Mouse (Mus musculus) yolk sac, embryonic 10.5 days (tissue): Measurements from ENCODE around the gene Gm2696.
"Not testable (repeated sequence)": the region's sequence is repeated elsewhere in the genome, so short reads cannot be mapped to it uniquely, and the experiment has no call there.

ENCODE experiments used
- DNase-seq: peaks from one replicate; pipeline ENCODE4 v3.0.0-alpha.2; 2017; ENCODE audit warnings: low spot score

The Gm2696 gene

DNA sequence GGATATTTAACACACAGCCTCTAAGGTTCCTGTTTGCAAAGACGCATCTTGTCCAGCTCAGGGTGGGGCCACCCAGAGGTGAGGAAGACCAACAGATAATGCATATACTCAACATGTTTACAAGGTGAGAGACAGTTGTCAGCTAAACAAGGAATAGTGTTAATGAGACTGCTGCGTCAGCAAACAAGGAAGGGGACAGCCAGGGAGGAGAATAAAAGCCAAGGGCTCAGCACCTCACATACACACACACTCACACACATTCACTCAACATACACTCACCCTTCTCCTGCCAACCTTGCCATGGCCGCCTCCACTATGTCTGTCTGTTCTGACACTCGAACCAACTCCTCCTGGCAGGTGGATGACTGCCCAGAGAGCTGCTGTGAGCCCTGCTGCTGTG is at the start of gene Gm2696:
Gene Gm2696 (plus strand): TSS at position 301 of the 400 bp plus-strand sequence.
- DNase-seq = no peak

DNA sequence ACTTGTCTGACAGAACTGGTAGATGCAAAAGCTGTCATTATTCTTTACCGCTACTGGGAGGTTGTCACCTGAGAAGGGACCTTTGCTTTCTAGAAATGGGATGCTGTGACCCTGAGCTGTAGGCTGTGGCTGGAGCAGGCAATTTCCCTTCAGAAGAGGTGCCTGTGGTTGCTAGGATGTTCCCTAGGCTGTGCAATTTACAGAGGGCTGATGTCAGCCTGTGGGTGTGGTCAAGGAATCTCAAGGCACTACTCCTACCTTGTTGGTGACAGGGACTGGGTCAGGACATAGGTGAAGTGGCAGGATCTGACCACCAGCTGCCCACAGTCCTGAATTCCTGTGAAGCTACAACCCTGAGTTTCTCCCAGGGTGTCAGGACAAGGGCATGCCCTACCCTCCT is 44.8 kb upstream of the Gm2696 start:
- no peak for DNase-seq

DNA sequence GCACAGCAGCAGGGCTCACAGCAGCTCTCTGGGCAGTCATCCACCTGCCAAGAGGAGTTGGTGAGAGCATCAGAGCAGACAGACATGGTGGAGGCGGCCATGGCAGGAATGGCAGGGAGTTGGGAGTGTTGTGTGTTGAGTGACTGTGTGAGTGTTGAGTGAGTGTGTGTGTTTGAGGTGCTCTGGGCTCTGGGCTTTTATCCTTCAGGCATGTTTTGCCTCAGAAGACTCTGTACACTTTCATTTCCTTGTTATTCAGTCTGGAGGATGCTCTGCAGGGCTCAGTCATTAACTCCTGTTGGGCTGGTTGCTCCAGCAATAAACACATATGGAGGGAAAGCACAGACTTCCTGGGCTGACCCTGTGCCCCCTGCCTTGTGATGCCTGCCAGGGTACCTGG is 43.3 kb upstream of the Gm2696 start, which contains the start of gene Gm3238:
Gene Gm3238 (minus strand): TSS at position 101 of the 400 bp plus-strand sequence.
- DNase-seq = not testable (repeated sequence)

DNA sequence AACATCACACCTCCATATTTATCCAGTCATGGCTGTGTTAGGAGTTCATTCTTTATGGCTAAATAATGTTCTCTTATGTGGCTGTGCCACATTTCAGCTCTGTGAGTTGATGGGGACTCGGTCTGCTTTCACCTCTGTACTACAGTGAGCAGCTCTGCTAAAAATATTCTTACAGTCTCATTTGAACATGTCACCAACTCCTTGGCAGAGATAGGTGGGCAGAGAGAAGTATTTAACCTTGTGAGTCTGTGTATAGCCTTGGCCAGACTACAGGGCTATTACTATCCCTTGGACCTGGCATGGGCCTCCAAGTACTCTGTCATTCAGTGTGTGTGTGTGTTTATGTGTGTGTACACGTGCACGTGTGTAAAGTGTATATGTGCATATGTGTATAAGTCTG is 42.3 kb upstream of the Gm2696 start:
- not testable (repeated sequence) for DNase-seq

DNA sequence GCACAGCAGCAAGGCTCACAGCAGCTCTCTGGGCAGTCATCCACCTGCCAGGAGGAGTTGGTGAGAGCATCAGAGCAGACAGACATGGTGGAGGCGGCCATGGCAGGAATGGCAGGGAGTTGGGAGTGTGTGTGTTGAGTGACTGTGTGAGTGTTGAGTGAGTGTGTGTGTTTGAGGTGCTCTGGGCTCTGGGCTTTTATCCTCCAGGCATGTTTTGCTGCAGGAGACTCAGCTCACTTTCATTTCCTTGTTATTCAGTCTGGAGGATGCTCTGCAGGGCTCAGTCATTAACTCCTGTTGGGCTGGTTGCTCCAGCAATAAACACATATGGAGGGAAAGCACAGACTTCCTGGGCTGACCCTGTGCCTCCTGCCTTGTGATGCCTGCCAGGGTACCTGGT is 37.6 kb upstream of the Gm2696 start, which contains the start of gene Gm7138:
Gene Gm7138 (minus strand): TSS at position 101 of the 400 bp plus-strand sequence.
- DNase-seq = not testable (repeated sequence)

DNA sequence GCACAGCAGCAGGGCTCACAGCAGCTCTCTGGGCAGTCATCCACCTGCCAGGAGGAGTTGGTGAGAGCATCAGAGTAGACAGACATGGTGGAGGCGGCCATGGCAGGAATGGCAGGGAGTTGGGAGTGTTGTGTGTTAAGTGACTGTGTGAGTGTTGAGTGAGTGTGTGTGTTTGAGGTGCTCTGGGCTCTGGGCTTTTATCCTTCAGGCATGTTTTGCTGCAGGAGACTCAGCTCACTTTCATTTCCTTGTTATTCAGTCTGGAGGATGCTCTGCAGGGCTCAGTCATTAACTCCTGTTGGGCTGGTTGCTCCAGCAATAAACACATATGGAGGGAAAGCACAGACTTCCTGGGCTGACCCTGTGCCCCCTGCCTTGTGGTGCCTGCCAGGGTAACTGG is 32.0 kb upstream of the Gm2696 start, which contains the start of gene Gm3250:
Gene Gm3250 (minus strand): TSS at position 101 of the 400 bp plus-strand sequence.
- DNase-seq = not testable (repeated sequence)

DNA sequence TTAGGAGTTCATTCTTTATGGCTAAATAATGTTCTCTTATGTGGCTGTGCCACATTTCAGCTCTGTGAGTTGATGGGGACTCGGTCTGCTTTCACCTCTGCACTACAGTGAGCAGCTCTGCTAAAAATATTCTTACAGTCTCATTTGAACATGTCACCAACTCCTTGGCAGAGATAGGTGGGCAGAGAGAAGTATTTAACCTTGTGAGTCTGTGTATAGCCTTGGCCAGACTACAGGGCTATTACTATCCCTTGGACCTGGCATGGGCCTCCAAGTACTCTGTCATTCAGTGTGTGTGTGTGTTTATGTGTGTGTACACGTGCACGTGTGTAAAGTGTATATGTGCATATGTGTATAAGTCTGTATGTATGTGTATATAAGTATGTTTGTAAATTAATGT is 31.1 kb upstream of the Gm2696 start:
- DNase-seq = not testable (repeated sequence)

DNA sequence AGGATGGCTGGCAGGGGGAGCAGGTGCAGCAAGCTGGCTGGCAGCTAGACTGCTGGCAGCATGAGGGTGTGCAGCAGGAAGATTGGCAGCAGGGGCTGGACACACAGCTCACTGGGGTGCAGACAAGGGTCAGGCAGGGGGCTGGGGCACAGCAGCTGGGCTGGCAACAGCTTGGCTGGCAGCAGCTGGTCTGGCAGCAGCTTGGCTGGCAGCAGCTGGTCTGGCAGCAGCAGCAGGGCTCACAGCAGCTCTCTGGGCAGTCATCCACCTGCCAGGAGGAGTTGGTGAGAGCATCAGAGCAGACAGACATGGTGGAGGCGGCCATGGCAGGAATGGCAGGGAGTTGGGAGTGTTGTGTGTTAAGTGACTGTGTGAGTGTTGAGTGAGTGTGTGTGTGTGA is 26.6 kb upstream of the Gm2696 start, which contains the start of gene Gm7137:
Gene Gm7137 (minus strand): TSS at position 325 of the 400 bp plus-strand sequence.
- not testable (repeated sequence) for DNase-seq

DNA sequence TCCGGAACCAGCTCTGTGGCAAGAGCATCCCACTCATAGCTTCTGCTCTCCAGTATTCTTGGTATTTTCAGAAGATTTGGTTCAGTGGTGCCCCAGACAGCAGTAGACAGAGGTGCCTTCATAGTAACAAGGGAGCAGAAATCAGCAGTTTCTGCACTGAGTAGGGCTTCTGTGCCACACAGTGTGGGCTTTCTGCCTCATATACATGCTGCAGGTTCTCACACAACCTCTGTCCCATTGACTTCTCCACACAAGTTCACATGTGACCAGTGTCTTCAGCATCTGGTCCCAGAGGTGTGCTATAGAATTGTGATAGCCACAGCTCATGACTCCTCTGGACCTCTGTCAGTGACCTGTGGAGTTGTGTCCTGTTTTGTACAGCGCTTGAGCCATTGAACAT is 25.9 kb upstream of the Gm2696 start:
- no peak for DNase-seq

DNA sequence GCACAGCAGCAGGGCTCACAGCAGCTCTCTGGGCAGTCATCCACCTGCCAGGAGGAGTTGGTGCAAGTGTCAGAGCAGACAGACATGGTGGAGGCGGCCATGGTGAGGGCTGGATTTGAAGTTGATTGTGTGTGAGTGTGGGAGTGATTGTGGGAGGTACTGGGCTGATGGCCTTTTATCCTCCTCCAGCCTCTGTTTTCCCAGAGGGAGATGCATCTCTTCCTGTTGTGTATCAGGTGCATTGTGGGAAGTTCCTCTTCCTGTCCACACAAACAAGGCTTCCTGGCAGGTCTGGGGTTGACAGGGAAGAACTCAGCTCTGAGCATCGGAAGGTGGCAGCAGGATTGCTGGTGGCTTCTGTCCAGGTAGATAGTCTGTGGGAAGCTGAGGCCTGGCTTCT is 19.5 kb upstream of the Gm2696 start, which contains the start of gene Gm9639:
Gene Gm9639 (minus strand): TSS at position 101 of the 400 bp plus-strand sequence.
- no peak for DNase-seq

DNA sequence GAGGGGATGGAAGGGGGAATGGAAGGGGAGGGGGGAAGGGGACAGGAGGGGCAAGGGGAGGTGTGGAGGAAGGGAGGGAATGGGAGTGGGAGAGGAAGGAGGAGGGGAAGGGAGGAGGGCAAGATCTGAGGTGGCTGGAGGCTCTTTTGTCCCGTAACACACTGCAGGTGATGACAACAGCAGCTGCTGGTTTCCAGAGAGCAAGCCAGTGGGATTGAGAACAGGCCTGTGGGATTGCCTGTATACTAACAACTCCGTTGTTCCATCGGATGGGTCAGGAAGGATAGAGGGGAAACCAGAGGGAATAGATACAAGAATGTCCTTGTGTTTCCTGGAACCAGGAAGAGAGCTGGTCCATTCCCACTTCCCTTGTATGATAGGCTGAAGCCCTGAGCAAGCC is 16.8 kb upstream of the Gm2696 start:
- no peak for DNase-seq

DNA sequence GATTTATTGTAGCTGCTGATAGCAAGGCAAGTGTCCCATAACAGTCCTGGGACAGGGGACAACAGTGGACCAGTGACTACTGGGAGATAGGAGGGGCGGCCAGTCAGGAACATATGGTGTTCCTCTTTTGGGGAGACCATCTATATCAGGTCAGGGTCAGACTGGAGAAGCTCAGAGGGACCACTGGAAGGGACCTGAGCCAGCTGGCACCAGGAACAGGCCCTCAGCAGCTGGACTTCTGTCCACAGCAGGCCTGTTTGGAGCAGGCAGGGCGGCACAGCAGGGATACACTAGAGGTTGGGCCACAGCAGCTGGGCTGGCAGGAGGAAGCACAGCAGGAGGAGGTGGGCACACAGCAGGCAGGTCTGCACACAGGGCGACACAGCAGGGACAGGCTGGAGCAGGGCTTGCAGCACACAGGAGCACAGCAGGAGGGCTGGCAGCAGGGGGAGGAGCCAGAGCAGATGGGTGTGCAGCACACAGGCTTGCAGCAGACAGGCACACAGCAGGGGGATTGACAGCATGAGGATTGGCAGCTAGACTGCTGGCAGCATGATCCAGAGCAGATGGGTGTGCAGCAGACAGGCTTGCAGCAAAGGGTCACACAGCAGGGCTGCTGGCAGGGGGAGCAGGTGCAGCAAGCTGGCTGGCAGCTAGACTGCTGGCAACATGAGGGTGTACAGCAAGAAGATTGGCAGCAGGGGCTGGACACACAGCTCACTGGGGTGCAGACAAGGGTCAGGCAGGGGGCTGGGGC is 16.1 kb upstream of the Gm2696 start:
- DNase-seq = not testable (repeated sequence)

DNA sequence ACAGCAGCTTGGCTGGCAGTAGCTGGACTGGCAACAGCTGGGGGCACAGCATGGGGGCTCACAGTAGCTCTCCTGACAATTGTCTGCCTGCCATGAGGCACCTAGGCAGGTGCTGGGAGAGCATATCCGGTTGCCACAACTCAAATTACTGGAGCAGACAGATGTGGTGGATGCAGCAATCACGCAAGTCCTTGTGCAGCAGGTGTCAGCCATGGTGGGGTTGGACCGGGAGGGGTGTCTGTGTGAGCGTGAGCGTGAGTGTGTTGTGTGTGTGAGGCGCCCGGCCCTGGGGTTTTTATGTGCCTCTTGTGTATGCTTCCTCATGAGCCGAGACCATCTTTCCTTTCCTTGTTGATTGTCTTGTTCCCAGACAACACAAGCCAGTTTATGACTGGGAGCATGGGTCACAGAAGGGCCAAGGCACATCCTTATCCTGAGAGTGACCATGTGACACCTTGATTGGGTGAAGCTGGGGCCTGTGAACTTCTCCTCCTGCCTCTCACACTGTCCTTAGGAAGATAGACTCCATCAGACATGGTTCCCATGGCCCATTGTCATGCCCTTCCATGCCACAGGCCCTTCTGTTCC is 15.5 kb upstream of the Gm2696 start, which contains the start of gene Gm19668:
Gene Gm19668 (minus strand): TSS at position 213 of the 588 bp plus-strand sequence.
- no peak for DNase-seq

DNA sequence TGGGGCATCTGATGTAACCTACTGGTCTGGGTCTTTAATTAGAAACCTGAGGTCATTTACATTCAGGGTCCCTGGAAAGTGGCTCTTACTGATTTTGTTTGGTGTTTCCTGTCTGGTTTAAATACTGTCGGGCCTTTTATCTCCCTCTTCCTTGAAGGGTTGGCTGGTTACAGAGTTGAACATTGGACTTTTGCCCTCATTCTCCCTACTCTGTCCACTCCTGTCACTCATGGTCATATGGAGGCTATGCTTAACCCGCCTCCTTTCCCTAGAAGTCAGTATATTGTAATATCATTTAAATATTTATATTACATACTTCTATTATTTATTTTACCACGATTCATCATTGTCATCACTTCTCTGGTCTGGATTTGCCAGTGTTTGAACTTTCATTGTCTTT is 10.4 kb upstream of the Gm2696 start:
- no peak for DNase-seq

DNA sequence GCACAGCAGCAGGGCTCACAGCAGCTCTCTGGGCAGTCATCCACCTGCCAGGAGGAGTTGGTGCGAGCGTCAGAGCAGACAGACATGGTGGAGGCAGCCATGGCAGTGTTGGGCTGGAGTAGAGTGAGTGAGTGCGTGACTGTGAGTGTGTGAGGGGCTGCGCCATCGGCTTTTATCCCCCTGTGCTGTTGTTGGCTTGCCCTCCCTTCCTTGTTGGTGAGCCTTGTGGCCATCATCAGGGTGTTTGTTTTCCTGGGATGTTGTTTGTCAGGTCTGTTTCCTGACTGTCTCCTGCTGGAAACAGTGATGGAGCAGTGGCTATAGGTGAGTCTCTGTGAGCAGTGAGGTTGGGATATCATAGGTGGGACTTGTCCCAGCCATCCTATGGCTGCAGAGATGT is 2.7 kb upstream of the Gm2696 start, which contains the start of gene Gm9507:
Gene Gm9507 (minus strand): TSS at position 101 of the 400 bp plus-strand sequence.
- DNase-seq = no peak

DNA sequence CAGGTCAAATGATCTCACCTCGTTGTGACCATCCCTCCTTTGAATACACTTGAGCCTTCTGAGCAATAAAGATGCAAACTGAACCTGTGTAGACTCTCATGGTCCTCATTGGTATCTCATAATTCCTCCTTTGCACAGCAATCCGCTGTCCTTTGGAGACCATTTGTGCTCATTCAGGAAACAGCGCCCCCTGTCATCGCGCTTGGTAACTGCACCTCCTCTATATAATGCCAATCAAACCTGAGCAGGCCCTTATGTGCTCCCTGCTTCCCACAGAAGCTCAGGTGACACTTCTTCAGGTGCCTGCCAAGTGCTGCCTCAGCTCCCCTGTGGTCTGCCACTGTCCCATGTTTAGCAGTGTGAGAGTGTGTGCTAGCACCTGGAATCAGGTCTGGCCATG is 1.0 kb downstream of the Gm2696 start:
- DNase-seq = no peak

DNA sequence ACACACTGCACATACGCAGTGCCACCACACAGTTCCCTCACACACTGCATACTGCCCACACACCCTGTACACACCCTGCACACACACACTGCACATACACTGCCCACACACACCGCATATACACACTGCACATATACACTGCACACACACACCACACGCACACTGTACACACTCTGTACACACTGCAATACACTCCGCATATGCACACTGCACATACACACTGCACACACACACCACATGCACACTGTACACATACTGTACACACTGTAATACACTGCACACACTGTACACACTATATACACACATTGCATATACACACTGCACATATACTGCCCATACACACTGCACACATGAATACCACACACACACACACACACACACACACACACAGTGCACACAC is 4.0 kb downstream of the Gm2696 start:
- no peak for DNase-seq

DNA sequence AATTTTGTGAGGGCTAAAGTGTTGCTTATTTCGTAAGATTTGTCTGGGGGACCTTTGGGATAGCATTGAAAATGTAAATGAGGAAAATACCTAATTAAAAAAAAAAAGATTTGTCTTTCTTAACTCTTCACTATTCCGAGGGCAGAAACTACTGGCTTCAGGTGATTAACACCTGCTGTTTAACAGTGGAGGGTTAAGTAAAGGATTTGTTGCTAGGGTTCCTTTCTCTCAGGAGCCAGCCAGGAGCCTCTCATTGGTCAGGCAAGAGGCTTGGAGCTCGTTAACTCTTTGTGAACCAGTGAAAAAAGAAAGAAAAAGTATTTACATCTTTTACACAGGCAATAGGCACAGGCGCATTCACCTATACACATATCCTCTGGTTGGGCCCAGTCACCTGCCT is 4.7 kb downstream of the Gm2696 start:
- DNase-seq = no peak

DNA sequence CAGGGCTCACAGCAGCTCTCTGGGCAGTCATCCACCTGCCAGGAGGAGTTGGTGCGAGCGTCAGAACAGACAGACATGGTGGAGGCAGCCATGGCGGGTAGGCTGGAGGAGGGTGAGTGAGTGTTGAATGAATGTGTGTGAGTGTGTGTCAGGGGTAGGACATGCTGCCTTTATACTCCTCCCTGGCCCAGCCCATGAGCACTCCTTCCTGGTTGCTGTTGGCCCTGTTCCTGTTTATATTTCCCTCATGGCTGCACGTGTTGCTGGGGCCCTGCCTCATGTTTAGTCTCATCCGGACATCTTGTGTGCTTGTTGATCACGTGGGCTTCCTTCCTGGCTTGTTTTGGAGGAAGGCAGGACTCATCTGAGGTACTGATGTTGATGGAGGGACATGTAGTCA is 12.5 kb downstream of the Gm2696 start, which contains the start of gene Krtap10-4:
Gene Krtap10-4 (minus strand): TSS at position 145 of the 400 bp plus-strand sequence.
- no peak for DNase-seq

DNA sequence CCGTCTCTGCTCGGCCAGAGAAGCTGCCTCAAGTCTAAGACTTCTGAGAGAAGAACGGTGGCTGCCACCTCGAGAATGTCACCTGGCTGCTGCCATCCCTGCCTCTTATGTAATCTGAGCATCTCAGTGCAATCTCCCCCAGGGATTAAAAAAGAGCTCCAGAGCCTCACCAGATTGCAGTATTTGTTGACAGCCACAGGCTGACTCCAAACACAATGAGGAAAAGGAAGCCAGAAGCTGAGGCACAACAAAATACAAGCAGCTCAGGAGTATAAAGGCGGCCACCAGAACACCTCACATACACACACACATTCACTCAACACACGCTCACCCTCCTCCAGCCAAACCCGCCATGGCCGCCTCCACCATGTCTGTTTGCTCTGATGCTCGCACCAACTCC is 21.2 kb downstream of the Gm2696 start, which contains the start of gene Krtap10-10:
Gene Krtap10-10 (plus strand): TSS at position 301 of the 400 bp plus-strand sequence.
- no peak for DNase-seq

DNA sequence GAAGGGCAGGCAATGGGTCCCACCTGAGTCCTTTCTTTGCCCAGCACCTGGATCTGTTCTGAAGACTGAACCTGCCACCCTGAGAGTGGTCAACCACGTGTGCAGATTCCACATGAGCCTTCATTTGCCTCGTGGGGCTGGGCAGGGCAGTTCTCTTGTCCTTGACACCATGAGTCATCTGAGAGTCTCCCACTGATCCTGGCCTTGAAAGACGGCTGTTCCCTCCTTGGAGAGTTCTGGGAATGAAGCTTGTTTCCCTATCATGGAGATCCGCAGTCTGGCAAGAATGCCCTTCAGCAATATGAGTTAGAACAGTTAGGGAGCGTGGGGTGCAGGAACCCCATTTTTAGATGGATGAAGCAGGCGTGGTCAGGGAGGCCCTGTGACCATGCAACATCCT is 24.5 kb downstream of the Gm2696 start:
- no peak for DNase-seq

DNA sequence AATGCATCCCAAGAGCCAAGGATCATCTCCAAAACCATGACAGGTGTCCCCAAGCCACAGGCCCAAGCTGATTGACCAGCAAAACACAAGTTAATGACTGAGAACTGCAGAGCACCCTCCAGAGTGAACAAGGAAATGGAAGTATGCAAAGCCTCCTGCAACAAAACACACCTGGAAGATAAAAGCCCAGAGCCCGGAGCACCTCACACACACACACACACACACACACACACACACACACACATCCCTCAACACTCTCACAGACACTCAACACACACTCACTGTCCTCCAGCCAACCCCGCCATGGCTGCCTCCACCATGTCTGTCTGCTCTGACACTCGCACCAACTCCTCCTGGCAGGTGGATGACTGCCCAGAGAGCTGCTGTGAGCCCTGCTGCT is 32.0 kb downstream of the Gm2696 start, which contains the start of gene Gm36176:
Gene Gm36176 (plus strand): TSS at position 301 of the 400 bp plus-strand sequence.
- DNase-seq = no peak

DNA sequence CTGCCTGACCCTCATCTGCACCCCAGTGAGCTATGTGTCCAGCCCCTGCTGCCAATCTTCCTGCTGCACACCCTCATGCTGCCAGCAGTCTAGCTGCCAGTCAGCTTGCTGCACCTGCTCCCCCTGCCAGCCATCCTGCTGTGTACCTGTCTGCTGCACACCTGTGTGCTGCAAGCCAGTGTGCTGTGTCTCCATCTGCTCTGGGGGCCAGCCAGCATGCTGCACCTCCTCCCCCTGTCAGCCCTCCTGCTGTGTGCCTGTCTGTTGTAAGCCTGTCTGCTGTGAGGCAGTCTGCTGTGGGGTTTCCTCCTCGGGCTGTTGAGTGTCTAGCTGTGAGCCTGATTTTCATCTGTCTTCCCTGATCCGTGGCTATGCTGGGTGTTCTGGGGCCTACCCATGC is 32.5 kb downstream of the Gm2696 start:
- DNase-seq = no peak
